Mouse (Mus musculus) heart, embryonic 11.5 days (tissue): ENCODE results near the gene Uhrf1bp1. TPM values are rescaled to one million over a fixed set of nuclear protein-coding genes. Genes with fewer than 3 reads are reported as not detected.

Experiments
- ATAC-seq: fragments of 200-750 bp; cut with Nextera tagmentation; replicated peaks from 2 replicates; pipeline ENCODE4 v1.8.0; 2017; ENCODE audit warnings: moderate library complexity; ENCODE audit not compliant: insufficient number of reproducible peaks, low FRiP score, low TSS enrichment
- H3K27ac ChIP-seq: fragments of 300-500 bp; sonication (generic); 2 replicates; pipeline ENCODE4 v1.5.1; 2014; ENCODE audit warnings: mild to moderate bottlenecking, low read depth, low read length
- H3K27me3 ChIP-seq: fragments of 300-500 bp; sonication (generic); 2 replicates; pipeline ENCODE4 v1.6.1; 2014; ENCODE audit warnings: mild to moderate bottlenecking, low read length, mixed read lengths; ENCODE audit not compliant: control insufficient read depth, insufficient read depth
- H3K36me3 ChIP-seq: fragments of 300-500 bp; sonication (generic); 2 replicates; pipeline ENCODE4 v1.6.1; 2014; ENCODE audit warnings: mild to moderate bottlenecking, low read length, moderate library complexity, mixed read lengths; ENCODE audit not compliant: control insufficient read depth, insufficient read depth
- H3K4me1 ChIP-seq: fragments of 300-500 bp; sonication (generic); 2 replicates; pipeline ENCODE4 v1.6.1; 2014; ENCODE audit warnings: low read length; ENCODE audit not compliant: control insufficient read depth, insufficient read depth
- H3K4me2 ChIP-seq: fragments of 300-500 bp; sonication (generic); 2 replicates; pipeline ENCODE4 v1.6.1; 2014; ENCODE audit warnings: mild to moderate bottlenecking, moderate library complexity
- H3K4me3 ChIP-seq: fragments of 300-500 bp; sonication (generic); 2 replicates; pipeline ENCODE4 v1.5.1; 2014; ENCODE audit warnings: low read depth, low read length
- H3K9ac ChIP-seq: fragments of 300-500 bp; sonication (generic); 2 replicates; pipeline ENCODE4 v1.6.1; 2014; ENCODE audit warnings: mild to moderate bottlenecking, low read depth, low read length, moderate library complexity
- H3K9me3 ChIP-seq: fragments of 300-500 bp; sonication (generic); replicated peaks from 2 replicates; pipeline ENCODE4 v1.6.1; 2016; ENCODE audit warnings: low read length; ENCODE audit not compliant: control insufficient read depth
- WGBS: fragments of 180-500 bp; shearing (Covaris S2); extraction: QIAGEN DNeasy Blood & Tissue Kit; methylation state at CpG from one replicate; pipeline ENCODE4 v1.1.7; 2014; ENCODE audit not compliant: insufficient replicate concordance; 5-methylcytosine and 5-hydroxymethylcytosine counted together
- polyA plus RNA-seq: library from polyadenylated mRNA; unstranded; fragments of >200 nt; fragmentation: Nextera tagmentation; extraction: Ambion mirVana; gene quantifications from 2 replicates; pipeline ENCODE4 v1.2.1, GENCODE M21; 2014

Uhrf1bp1 gene
- polyA plus RNA-seq, 1 experiment from 2014 or later, result 4.1 TPM

GRCm38 (mm10) chr17:27935091-27935490 lies 78.8 kb downstream of the Uhrf1bp1 start:
- whole genome bisulfite sequencing, result 75% methylated on average over 3 of the region's 3 CpGs
- H3K9me3 ChIP-seq, result no peaks in the 10 kb centered on the region
- ATAC-seq, result no peak

GRCm38 (mm10) chr17:27937054-27937615 lies 80.9 kb downstream of the Uhrf1bp1 start:
- Histone ChIP-seq H3K9ac (no peak overlapping the region), H3K4me1 (peaks cover 36% of the 10 kb centered on the region), H3K9me3 (no peaks in the 10 kb centered on the region), H3K27me3 (no peaks in the 10 kb centered on the region), H3K4me3 (no peak overlapping the region), H3K36me3 (no peaks in the 10 kb centered on the region), H3K4me2 (no peak overlapping the region), H3K27ac (no peak overlapping the region)
- ATAC-seq, result no peak
- 72% methylated on average over 4 of the region's 4 CpGs for WGBS

More at GRCm38 (mm10) chr17:27935091-27935490, 78.8 kb downstream of the Uhrf1bp1 start:
- no peak overlapping the region for H3K27ac ChIP-seq
- no peak overlapping the region for H3K9ac ChIP-seq
- no peaks in the 10 kb centered on the region for H3K36me3 ChIP-seq
- no peak overlapping the region for H3K4me2 ChIP-seq
- H3K4me3 ChIP-seq, result no peak overlapping the region
- H3K4me1 ChIP-seq, result peaks cover 23% of the 10 kb centered on the region
- no peaks in the 10 kb centered on the region for H3K27me3 ChIP-seq

- H3K4me3 ChIP-seq, result no peak overlapping the region
- no peaks in the 10 kb centered on the region for H3K36me3 ChIP-seq
- no peaks in the 10 kb centered on the region for H3K9me3 ChIP-seq
- no peak for ATAC-seq
- H3K27me3 ChIP-seq, result no peaks in the 10 kb centered on the region
- H3K27ac ChIP-seq, result peak overlapping the region; percentile 78; the same call in 1 of the 2 replicates
- peaks cover 36% of the 10 kb centered on the region for H3K4me1 ChIP-seq
- no peak overlapping the region for H3K9ac ChIP-seq
- no peak overlapping the region for H3K4me2 ChIP-seq
- 58% methylated on average over 12 of the region's 12 CpGs for WGBS
Observed at GRCm38 (mm10) chr17:27938121-27938754, 82.0 kb downstream of the Uhrf1bp1 start.

- no peaks in the 10 kb centered on the region for H3K27me3 ChIP-seq
- H3K9me3 ChIP-seq, result no peaks in the 10 kb centered on the region
- 64% methylated on average over 5 of the region's 5 CpGs for WGBS
- no peak overlapping the region for H3K4me3 ChIP-seq
- ATAC-seq, result no peak
- peak overlapping the region; percentile 78 for H3K27ac ChIP-seq
- peaks cover 36% of the 10 kb centered on the region for H3K4me1 ChIP-seq
- H3K36me3 ChIP-seq, result no peaks in the 10 kb centered on the region
- peak overlapping the region; percentile 11; the same call in 1 of the 2 replicates for H3K4me2 ChIP-seq
- no peak overlapping the region for H3K9ac ChIP-seq
Observed at GRCm38 (mm10) chr17:27939028-27939427, 82.8 kb downstream of the Uhrf1bp1 start.

- H3K36me3 ChIP-seq, result no peaks in the 10 kb centered on the region
- no peak overlapping the region for H3K4me3 ChIP-seq
- H3K27me3 ChIP-seq, result no peaks in the 10 kb centered on the region
- no peaks in the 10 kb centered on the region for H3K9me3 ChIP-seq
- H3K4me1 ChIP-seq, result peaks cover 36% of the 10 kb centered on the region
- no peak for ATAC-seq
- H3K9ac ChIP-seq, result no peak overlapping the region
- no peak overlapping the region for H3K4me2 ChIP-seq
- 86% methylated on average over 4 of the region's 4 CpGs for WGBS
- H3K27ac ChIP-seq, result peak overlapping the region; percentile 7; the same call in 1 of the 2 replicates
Observed at GRCm38 (mm10) chr17:27940352-27940751, 84.1 kb downstream of the Uhrf1bp1 start.

GRCm38 (mm10) chr17:27941178-27941577 lies 84.9 kb downstream of the Uhrf1bp1 start:
- peaks cover 45% of the 10 kb centered on the region for H3K4me1 ChIP-seq
- ATAC-seq, result no peak
- H3K9ac ChIP-seq, result no peak overlapping the region
- no peak overlapping the region for H3K4me3 ChIP-seq
- H3K9me3 ChIP-seq, result no peaks in the 10 kb centered on the region
- H3K27ac ChIP-seq, result no peak overlapping the region
- H3K4me2 ChIP-seq, result no peak overlapping the region
- WGBS, result 68% methylated on average over 5 of the region's 5 CpGs
- H3K36me3 ChIP-seq, result no peaks in the 10 kb centered on the region
- H3K27me3 ChIP-seq, result no peaks in the 10 kb centered on the region

GRCm38 (mm10) chr17:27941698-27942097 lies 85.5 kb downstream of the Uhrf1bp1 start:
- WGBS, result 55% methylated on average over 2 of the region's 2 CpGs
- Histone ChIP-seq H3K4me2 (no peak overlapping the region), H3K27me3 (no peaks in the 10 kb centered on the region), H3K4me1 (peaks cover 49% of the 10 kb centered on the region), H3K9me3 (no peaks in the 10 kb centered on the region), H3K9ac (0 out of 2 replicates have a peak overlapping the region, but pooled peaks have one; percentile 43), H3K4me3 (no peak overlapping the region), H3K27ac (peak overlapping the region; percentile 29; the same call in 1 of the 2 replicates), H3K36me3 (no peaks in the 10 kb centered on the region)
- ATAC-seq, result no peak

- H3K36me3 ChIP-seq, result no peaks in the 10 kb centered on the region
- H3K4me1 ChIP-seq, result peaks cover 49% of the 10 kb centered on the region
- no peak overlapping the region for H3K4me2 ChIP-seq
- no peaks in the 10 kb centered on the region for H3K9me3 ChIP-seq
- ATAC-seq, result no peak
- no peak overlapping the region for H3K9ac ChIP-seq
- H3K4me3 ChIP-seq, result no peak overlapping the region
- H3K27ac ChIP-seq, result peak overlapping the region; percentile 22; the same call in 1 of the 2 replicates
- H3K27me3 ChIP-seq, result no peaks in the 10 kb centered on the region
- WGBS, result 90% methylated on average over 4 of the region's 4 CpGs
Observed at GRCm38 (mm10) chr17:27942131-27942530, 85.9 kb downstream of the Uhrf1bp1 start.
